Mouse (Mus musculus) inflammation-experienced regulatory T-cells, adult 6 months (primary cell): ENCODE data around the gene Gm10837. TPM values are rescaled to one million over a fixed set of nuclear protein-coding genes. Genes with fewer than 3 reads are reported as not detected.
"Not testable (repeated sequence)": the region's sequence is repeated elsewhere in the genome, so short reads cannot be mapped to it uniquely, and the experiment has no call there.

Source experiments
- ATAC-seq: one replicate; pipeline ENCODE4 v1.8.0; 2017
- polyA plus RNA-seq, 3 experiments: library from polyadenylated mRNA; unstranded; fragments of 100-300 nt; shearing (Covaris generic); gene quantifications; one replicate each; pipeline ENCODE4 v1.2.1; 2017

Gm10837 gene
- under 1 TPM in 1 of 3 experiments, not detected in 2; 0.36 TPM for polyA plus RNA-seq

DNA sequence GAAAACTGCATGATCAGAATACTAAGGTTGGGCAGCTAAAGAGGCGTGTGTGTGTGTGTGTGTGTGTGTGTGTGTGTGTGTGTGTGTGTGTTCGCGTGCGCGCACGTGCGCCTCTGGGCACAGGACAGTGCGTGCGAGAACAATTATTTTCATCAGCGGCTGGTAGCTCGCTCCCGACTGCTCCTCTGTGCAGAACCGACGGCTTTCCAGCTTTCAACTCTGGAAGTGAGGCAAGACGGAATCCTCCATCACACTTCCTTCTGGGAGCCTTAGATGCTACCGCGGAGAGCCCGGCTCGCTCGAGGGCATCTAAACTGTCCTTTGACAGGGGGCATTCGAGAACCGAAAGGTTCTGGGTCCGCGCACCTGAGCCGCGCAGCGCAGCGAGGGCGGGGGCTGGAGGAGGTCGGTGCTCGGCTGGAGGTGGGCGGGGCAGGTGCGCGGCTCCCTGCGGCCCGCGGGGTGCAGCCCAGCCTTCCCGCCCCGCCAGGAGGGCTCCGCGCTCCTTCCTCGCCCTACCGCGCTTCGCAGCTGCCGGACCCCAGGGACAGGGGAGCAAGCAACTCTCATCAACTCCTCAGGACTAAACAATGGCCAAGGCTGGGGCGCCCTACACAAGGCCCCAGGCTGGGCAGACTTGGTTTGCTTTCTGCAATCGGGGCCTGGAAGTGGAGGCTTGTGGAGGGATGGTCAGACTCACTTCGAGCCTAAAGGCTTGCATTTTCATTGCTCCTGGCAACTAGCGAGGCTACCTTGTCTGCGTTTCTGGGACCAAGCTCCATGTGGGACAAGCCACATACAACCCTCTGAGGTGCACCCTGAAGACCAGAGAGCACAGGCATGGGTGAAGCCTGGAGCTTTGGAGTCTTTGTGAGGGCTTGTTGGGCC lies at the start of gene Gm10837:
Gm10837 (plus strand) TSS at position 146 of the 888 bp plus-strand sequence.
- ATAC-seq, result no peak

DNA sequence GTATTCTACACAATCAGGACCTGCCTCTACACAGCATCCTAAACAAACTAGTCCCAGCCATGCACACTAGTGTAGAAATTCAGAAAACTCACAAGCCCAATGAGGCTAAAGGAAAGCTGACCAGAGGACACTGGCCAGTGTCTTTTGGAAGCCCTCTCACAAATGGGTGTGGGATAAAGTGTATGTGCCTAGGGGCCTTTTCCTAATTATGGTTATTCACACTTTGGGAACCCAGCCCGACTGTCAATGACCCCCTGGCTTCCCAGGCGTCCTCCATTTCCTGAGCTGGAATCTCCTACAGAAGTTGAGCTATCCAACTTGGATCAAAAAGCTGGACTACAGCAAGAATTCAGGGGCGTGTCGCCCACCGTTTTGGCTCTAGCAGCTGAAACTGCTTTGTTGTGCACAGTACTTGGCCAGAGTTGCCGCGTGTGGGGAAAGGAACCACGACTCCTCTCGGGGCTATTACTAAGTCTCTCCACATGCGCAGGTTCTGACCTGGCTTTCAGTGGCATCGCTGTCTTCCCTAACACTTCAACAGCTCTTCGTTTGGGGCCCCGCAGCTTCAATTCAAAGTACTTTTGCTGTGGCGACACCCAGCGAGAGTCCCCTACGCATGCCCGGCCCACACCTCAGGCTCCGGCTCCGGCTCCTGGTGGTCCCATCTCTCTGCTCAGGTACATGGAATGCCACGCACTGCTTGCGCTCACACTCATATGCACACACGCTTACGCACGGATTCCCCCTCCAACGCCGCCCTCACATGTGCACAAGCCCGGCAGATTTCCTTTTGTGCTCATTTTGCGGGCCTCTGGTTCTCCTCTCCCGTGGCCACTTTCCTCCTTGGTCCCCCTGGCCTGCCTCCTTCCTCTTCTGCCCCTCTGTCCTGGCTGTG lies 40.5 kb upstream of the Gm10837 start:
- no peak for ATAC-seq

- no peak for ATAC-seq
Measured at GRCm38 (mm10) chr14:122450496-122451382, 39.6 kb upstream of the Gm10837 start, which contains the start of gene Gm5089. Gene Gm5089 (minus strand): TSS chr14:122451115.

GRCm38 (mm10) chr14:122451551-122452145 lies 38.7 kb upstream of the Gm10837 start:
- no peak for ATAC-seq

GRCm38 (mm10) chr14:122452701-122453387 lies 37.5 kb upstream of the Gm10837 start:
- ATAC-seq, result no peak

DNA sequence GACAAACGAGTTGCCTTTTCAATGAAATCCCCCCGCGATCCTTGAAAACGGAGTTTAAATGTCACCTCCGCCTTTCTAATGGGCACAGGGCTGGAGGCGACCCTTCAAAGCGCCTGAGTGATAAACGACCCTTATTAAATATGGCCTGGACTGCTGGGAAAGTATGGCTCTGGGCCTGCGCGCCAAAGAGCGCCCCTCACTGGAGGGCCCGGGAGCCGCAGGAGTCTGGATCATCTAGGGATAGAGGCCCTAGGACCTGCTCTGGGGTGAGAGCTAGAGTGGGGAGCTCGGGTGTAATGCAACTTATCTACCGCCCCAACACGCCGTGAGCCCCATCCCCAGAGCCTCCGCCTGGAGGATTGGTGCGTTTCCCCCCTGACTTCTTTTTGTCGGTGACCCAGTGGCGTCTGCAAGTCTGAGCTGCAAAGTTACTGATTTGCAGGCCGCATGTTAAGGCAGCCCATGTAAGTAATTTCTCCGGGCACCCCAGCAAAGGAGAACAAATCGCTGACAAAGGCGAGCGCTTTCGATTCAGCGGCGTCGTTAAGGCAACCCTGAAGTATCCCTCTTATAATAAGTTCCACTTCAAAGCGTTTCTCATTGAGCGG lies 36.9 kb upstream of the Gm10837 start:
- no peak for ATAC-seq

DNA sequence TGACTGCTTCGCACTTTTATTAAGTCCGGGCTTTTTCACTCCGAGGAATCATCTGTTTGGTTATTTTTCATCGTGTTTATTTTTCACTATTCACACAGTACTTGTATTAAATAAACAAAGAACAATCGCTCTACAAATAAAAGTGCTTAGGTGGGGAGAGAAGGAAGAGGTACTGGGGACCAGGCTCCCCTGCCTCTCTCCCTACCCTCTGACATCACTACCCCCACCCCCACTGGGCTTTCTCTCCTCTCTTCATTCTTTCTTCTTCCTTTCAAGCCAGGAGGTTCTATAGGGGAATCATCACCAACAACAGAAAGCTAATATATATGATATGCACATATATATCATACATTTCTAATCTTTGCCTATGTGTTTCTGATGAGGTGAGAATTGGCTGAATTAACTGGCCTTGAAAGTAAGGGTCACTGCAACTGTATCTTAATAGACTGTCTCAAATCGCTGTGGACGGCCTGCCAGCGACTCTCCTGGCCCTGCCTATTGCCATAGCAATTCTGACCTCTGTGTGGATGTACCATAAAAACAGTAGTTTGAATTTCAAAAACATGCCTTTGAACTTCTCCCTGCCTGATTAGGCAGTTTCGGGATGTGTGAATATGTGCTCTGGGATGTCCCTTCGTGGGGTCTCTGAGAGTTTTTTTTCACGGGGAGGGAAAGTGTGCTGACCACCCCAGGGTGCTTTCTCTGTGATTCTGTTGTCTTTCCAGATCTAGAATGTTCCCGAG lies 36.2 kb upstream of the Gm10837 start:
- no peak for ATAC-seq

DNA sequence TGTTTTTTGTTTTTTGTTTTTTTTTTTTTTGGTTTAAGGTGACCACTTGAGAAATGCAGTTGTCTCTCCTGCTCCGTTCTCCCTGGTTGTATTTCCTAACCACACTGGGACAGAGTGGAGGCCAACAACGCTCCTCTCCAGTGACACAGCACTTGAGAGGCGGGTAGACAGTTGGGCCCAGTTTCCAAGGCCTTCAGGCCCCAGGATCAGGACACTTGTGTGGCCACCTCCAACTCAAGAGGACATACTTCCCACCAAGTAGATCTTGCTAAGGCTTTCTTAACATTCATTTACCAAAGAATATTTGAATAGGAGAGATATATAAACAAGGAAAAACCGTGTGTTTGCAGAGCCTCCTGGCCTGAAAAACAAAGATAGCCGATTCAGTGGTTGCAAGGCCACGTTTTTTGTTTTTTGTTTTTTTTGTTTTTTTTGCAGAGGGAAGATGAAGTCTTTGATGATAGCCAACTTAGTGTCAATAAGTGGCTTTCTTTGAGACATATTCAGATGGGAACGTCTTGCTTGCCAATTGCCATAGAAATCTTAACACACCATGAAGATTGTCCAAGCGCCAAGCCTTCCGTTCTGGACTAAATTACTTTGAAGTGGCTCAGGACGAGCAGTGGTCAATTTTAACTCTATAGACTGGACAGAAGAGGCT lies 35.4 kb upstream of the Gm10837 start:
- ATAC-seq, result no peak

DNA sequence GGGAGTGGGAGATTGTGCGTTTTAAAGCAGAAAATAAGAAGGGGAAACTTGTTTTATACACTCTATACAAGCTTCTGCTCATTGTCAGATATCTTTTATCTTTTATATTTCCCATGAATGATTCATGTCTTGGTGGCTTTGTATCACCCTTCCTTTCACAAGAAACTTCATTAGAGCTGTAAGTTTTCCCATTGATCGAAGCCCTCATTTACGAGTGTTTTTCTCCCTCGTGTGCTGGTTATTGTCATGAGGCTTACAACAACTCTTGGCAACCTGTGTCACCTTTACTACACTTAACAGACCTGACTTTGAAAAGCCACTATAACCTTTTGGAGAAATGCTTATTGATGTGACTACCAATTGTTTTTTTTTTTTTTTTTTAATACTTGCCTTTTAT lies 34.8 kb upstream of the Gm10837 start:
- ATAC-seq, result no peak

GRCm38 (mm10) chr14:122459332-122459731 lies 31.1 kb upstream of the Gm10837 start:
- not testable (repeated sequence) for ATAC-seq

DNA sequence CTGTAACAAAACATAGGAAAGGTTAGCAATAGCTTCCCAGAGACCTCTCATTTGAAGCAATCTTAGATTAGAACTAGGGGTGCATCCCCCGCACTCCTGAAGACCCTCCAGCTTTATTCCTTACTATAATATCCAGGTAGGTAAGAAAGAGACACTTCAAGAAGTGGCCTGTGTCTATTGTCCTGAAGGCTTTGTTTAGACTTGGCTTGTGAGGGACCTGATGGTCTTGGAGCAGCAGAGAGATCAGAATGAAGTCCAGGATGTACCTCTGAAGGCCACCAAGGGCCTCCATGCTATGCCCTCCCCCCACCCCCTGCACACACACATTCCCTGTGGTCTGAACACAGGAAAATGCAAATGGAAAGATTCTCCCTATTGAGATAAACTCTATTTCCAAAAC lies 30.6 kb upstream of the Gm10837 start:
- no peak for ATAC-seq

GRCm38 (mm10) chr14:122460226-122460625 lies 30.2 kb upstream of the Gm10837 start:
- no peak for ATAC-seq

DNA sequence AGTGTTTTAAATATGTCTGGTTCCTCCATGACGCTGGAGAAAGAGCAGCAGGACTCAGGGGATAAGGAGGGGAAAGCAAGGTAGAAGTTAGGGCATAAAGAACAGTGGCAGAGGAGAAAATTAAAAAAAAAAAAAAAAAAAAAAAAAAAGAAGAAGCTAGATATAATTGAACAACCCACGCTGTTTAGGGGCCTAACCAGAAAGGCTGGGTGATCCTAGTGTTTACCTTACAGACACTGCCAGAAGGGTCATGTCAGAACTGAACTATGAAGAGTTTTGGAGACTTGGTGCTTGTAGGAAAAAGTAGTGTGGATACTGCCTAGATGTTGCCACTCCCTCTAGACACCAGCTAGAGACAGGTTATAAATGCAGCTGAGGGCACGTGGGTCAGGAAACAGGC lies 28.9 kb upstream of the Gm10837 start:
- no peak for ATAC-seq

DNA sequence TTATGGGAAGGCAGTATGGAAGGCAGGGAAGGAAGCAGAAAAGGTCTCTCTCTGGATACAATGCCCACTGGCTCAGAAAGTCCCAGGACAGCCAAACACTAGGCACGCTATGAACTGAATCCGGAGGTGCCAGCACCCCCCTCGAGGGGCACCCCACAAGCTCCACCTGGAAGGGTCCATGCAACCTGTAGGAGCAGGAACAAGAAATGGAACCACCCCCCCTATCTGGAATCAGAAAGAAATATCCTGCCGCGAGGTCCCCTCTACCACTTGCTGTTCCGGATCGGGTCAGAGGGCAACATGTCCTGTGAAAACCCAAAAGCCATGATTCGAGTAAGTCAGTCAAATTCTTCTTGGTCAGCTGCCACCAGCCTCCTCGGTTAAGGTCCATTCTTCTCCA lies 28.4 kb upstream of the Gm10837 start:
- ATAC-seq, result no peak

- no peak for ATAC-seq
Measured at GRCm38 (mm10) chr14:122462689-122463079, 27.7 kb upstream of the Gm10837 start.

- ATAC-seq, result no peak
Measured at GRCm38 (mm10) chr14:122463080-122463691, 27.2 kb upstream of the Gm10837 start.

DNA sequence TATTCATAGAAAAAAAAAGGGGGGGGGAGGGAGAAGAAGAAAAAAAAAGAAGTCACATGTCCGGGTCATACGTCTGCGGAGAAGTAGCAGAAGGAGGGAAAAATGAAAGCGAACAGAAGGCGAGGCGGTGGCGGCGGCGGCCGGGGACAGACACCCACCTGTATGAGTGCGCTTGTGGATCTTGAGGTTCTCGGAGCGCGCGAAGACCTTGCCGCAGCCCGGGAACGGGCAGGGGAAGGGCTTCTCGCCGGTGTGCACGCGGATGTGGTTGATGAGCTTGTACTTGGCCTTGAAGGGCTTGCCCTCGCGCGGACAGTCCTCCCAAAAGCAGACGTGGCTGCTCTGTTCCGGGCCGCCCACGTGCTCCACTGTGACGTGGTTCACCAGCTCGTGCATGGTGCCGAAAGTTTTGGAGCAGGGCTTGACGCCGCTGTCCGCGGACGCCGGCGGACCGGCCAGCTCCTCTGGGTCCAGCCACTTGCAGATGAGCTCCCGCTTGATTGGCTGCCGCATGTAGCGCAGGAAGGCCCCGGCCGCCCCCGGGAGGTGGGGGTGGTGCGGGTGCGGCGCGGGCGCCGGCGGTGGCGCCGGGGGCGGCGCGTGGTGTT lies 26.5 kb upstream of the Gm10837 start:
- peak; percentile 63 for ATAC-seq

GRCm38 (mm10) chr14:122464351-122464762 lies 26.0 kb upstream of the Gm10837 start:
- ATAC-seq, result no peak
